Mouse (Mus musculus) spleen, postnatal 4 days (tissue): ENCODE measurements at regions not wholly inside any gene's neighbourhood (a gene's known extent, or its start where the extent isn't known, plus 50 kb on each side); places are given as distances from the start of the nearest gene placed in this dataset.

Source experiments
- DNase-seq, 2 experiments: peaks; one replicate each; pipeline ENCODE4 v3.0.0; 2022; ENCODE audit warnings: low spot score in 2 of 2

DNA sequence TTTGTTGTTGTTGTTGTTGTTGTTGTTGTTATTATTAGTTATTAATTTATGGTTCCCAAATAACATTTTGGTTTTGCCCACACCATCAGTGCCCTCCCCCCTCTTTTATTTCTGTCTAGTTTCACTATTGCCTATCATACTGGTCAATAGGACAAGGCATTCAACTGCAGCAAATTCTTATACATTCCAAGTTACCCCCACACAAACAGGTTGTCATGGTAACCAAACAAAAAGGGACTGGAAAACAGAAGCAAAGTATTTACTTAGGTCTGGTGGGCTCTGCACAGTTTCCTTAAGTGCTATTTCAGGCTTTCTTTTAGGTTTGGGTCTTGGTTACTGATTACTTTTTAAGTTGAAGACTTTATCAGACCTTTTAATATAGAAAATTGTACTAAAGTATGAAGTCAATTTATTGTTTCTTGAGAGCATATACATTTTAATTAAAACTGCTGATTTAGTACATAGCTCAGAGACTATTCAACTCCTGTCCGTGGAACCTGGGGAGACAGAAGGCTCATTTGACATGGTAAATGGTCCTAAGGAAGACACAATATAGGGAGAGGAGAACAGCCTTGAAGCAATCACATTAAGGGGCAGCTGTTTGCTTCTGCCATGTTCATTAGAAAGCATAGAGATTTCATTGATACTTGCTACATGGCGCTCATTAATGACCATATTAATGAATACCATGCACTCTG lies 90.3 kb downstream of the Brms1l start:
- no peak for DNase-seq
